Mouse (Mus musculus) cerebellum, adult 2 months (tissue): ENCODE results near the gene Bcl7c.

Source experiments
- CTCF ChIP-seq: fragments of 200-500 bp; IDR thresholded peaks from 2 replicates; pipeline ENCODE4 v1.5.1; 2011; ENCODE audit warnings: low read depth, mild to moderate bottlenecking, control low read depth, low read length, moderate library complexity, borderline replicate concordance; ENCODE audit not compliant: insufficient read depth
- POLR2A ChIP-seq: fragments of 200-500 bp; IDR thresholded peaks from 2 replicates; pipeline ENCODE4 v1.6.1; 2011; ENCODE audit warnings: low read length, control low read depth, borderline replicate concordance; ENCODE audit not compliant: insufficient read depth

- TF ChIP-seq CTCF (no peak), POLR2A (peak; percentile 46; the same call in 1 of the 2 replicates)
Observed at GRCm38 (mm10) chr7:127636963-127637362, 71.8 kb downstream of the Bcl7c start.
